Mouse (Mus musculus) ES-E14 (cell line): ENCODE data around the gene Mrpl44.

Experiments
- HCFC1 ChIP-seq: IDR thresholded peaks from 2 replicates; pipeline ENCODE4 v1.6.1; 2012; ENCODE audit warnings: low read length, inconsistent platforms, borderline replicate concordance; ENCODE audit not compliant: insufficient read depth
- MAFK ChIP-seq: IDR thresholded peaks from 2 replicates; pipeline ENCODE4 v1.6.1; 2014; ENCODE audit warnings: mild to moderate bottlenecking, low read depth, low read length, inconsistent platforms; ENCODE audit not compliant: insufficient read depth
- ZC3H11A ChIP-seq: IDR thresholded peaks from 2 replicates; pipeline ENCODE4 v1.6.1; 2012; ENCODE audit warnings: low read depth, mild to moderate bottlenecking, inconsistent platforms, low read length, borderline replicate concordance
- ZNF384 ChIP-seq: IDR thresholded peaks from 2 replicates; pipeline ENCODE4 v1.6.1; 2012; ENCODE audit warnings: low read depth, low read length, inconsistent platforms

- no peak for TF ChIP-seq ZNF384
- TF ChIP-seq ZC3H11A, result no peak
- no peak for TF ChIP-seq MAFK
- TF ChIP-seq HCFC1, result no peak
Measured at GRCm38 (mm10) chr1:79761917-79762271, 13.9 kb upstream of the Mrpl44 start.
